Mouse (Mus musculus) bone marrow macrophage, adult 2 months (primary cell): ENCODE measurements around the gene Slc46a3.

ENCODE experiments used
- CTCF ChIP-seq: IDR thresholded peaks from 2 replicates; pipeline ENCODE4 v1.5.1; 2012; ENCODE audit warnings: low read depth, mild to moderate bottlenecking, low read length, moderate library complexity
- POLR2A ChIP-seq: IDR thresholded peaks from 2 replicates; pipeline ENCODE4 v1.6.1; 2012; ENCODE audit warnings: mild to moderate bottlenecking, low read depth, low read length, borderline replicate concordance

DNA sequence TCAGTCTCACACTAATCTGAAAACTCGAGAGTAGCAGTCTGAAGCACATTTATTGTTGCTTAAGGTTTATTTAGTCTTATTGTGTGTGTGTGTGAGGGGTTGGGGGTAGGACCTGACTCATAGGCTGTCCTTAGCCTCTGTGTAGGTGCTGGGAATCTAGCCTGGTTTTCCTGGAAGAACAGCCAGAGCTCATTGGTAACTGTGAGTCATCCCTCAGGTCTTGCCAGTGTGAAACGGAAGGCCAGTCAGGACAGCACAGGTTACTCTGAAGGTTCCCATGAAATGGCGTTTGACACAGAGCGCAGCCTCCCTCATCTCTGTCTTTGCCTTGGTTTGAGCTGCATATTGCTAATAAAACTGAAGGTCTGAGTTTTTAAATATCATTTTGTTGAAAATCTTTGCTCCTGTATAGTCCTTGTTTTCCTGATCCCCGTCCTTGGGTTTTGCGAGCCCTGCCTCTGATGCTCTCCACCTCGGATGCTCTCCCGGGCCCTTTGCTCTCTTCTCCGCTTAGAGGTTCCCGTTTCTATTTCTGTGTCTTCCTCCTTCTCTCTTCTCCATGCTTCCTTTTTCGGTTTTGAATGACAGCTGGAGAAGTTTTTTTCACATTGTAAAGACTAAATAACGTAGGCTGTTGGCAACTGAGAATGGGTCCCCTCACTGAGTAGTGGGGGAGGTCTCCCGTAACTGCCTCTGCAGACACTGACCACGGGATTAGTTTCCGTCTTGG, 23.4 kb downstream of the Slc46a3 start:
- TF ChIP-seq CTCF (no peak), POLR2A (no peak)
